Mouse (Mus musculus) olfactory bulb, adult 2 months (tissue): ENCODE measurements around the gene Dctn2.

Experiments used
- CTCF ChIP-seq: fragments of 200-500 bp; IDR thresholded peaks from 2 replicates; pipeline ENCODE4 v1.5.1; 2012; ENCODE audit warnings: low read depth, mild to moderate bottlenecking, low read length, moderate library complexity; ENCODE audit not compliant: insufficient read depth
- POLR2A ChIP-seq: fragments of 200-500 bp; IDR thresholded peaks from 2 replicates; pipeline ENCODE4 v1.6.1; 2012; ENCODE audit warnings: mild to moderate bottlenecking, low read depth, low read length, moderate library complexity; ENCODE audit not compliant: insufficient read depth

DNA sequence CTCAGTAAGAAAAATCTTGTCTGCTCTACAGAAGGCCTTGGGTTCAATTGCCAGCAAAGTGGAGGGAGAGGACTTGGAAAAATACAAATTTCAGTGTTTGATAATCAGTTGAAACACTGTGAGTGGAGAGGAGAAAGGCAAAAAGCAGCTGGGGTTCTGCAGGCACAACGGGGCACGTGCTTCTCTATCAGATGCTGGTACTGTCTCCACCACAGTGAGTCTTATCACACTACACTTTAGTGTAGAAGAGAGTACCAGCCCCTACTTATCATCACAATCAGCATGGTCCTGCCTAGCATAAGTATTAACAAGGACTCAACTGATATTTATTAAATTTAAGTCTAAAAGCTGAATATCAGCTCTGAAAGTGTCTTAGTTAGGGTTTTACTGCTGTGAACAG, 51.1 kb downstream of the Dctn2 start:
- TF ChIP-seq CTCF (no peak), POLR2A (no peak)
